Mouse (Mus musculus) thymus, postnatal 10 days (tissue): ENCODE measurements around the gene A930009A15Rik.

ENCODE experiments used
- DNase-seq, 2 experiments: peaks; one replicate each; pipeline ENCODE4 v3.0.0; 2021; ENCODE audit warnings: low spot score in 2 of 2

A930009A15Rik gene

GRCm38 (mm10) chr10:115569712-115570491, at the start of gene A930009A15Rik:
A930009A15Rik (plus strand) TSS chr10:115569986.
- DNase-seq, result no peak

DNA sequence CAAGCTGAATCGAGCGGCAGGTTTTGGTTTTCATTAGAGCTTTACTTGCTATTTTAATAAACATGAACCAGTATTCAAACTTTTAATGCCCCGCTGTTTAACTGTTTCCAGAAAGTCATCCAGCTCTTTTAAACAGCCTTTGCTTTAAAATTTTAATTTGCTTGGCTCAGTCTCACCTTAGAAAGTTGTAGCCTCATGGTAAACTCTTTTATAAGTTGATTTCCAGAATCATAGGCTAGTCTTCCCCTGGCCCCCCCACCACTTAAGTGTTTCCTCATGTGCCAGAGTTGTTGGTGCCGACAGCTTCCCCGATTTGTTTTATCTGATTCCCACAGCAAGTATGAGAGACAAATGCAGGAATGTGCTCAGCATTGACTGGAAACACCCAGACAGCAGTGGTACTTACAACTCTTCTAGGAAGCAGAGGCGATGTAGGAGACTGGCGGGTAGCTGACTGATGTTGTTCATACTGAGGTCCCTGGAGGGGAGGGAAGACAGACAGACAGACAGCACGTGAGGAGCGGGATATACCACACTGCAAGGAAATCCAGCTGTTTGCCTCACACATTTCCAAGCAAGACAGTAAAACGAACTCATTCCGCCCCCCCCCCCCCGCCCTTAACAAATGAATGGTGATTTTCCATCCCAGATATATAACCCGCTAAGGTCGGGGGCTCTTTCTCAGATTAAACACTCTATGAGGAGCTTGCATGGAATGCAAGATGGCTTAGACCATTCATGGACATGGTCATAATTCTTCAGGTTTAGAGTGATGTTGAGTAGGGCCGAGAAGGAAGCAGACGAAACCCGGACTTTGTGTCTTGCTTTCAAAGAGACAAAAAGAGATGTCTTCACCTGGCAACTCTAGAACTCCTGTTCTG, 49.3 kb upstream of the A930009A15Rik start:
- no peak for DNase-seq

GRCm38 (mm10) chr10:115521081-115521451, 48.7 kb upstream of the A930009A15Rik start:
- DNase-seq, result no peak

DNA sequence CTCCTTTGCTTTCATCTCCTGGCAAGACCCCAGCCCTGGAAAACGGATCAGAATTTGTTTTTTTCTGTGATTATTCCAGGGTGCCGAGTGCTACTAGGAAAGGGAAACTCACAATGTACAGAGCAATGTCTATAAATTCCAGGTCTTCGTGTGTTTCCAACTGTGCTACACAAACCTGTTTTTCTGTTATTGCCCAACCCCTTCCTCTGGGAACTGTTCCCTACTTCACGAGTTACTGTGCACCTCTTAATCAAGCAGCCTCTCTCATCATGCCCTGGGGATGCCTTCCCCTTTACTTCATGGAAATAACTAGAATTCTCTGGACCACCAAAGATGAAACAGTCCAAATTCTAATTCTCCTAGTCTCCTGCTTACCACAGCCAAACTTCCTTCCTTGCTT, 40.9 kb upstream of the A930009A15Rik start:
- DNase-seq, result no peak

DNA sequence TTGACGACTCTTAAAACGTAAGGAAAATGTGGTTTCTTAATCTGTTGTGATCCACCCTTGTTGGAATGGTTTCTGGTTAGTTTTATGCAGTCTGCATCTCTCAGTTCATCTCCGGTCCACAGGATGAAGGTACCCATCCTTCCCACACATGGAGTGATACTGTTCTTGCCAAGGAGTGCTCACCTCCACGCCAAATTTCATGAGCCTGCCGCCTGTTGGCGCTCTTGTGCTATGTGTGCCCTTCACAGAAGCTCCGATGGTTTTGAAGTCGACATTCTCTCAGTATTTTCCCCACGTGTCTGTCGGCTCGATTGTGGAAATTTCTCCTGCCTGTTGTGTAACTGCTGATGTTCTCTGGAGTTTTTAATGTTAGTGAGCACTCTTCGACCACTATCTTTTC, 40.0 kb upstream of the A930009A15Rik start:
- DNase-seq, result no peak

- no peak for DNase-seq
Observed at GRCm38 (mm10) chr10:115530746-115531145, 39.0 kb upstream of the A930009A15Rik start.

GRCm38 (mm10) chr10:115542917-115543316, 26.9 kb upstream of the A930009A15Rik start:
- no peak for DNase-seq

DNA sequence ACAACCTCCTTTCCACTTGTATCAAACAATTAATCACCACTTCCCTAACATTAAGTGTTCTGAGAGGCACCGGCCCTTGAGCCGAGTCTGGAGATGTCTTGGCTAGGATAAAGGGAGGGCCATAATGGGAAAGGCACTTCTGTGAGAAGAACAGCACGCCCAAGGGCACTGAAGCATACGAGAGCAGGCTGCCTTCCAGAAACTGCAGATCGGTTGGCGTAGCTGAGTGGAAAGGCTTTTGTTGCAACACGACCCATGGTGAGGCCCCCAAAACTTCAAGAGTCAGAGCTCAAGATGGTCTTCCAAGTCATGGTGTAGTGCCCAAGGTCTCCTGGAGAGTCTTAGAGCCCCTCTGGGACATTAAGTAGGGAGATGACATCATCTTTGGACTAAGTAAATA, 19.5 kb upstream of the A930009A15Rik start:
- no peak for DNase-seq

- DNase-seq, result no peak
Observed at GRCm38 (mm10) chr10:115551069-115551468, 18.7 kb upstream of the A930009A15Rik start.

DNA sequence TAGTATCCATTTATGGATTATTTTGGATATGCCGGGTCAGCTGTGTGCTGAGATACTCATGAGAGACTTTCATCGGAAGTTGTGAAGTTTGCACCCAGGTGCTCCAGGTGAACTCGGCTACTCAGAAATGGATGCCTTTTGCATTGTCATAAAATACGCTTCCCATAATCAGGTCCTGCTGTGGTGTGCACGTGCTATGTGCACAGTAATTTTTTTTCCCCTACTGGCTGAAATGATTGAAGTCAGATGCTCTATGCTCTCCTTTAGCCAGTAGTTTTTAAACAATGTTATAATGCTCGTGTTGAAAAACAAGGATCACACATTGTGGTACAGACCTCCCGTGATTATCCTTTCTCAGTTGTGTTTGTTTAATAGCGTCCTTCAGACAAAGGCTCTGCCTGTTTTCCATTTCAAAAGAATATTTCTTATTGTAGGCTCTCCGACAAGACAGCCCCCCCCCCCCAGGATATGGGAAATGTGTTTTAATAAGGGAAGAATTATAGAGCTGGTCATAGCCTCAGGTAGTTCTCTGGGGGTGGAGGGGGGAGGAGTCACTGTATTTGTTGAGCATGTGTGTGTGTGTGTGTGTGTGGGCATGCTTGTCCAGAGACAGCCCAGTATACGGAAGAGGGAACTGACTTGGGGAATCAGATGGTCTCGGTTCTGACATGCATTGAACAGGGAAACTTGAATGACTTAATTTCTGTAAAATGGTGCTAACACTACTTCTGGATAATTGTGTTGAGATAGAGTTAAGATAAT, 16.3 kb upstream of the A930009A15Rik start:
- DNase-seq, result no peak

DNA sequence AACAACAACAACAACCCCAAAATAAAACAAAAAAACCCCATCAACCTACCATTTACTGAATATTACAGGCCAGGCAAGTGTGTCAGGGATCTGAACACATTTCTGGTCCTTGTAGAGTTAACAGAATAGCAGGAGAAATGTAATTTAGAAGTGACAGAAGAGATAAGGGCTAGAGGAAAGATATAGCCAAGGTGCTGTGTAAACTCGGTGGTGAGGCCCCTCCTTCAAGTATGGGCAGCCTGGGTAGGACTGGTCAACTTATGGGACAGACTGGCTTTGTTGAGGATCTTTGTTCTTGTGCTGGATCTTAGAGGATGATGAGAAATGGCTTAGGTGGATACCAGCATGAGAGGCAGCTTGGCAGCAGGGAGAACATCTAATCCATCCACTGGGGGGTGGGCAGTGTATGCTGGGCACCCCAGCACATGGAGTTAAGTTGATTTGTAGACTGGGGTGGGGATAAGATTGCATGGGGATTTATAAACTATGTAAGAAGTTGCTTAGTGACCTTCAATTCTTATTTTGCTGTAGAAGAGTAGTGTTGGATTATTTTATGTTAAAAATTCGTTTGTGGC, 14.5 kb upstream of the A930009A15Rik start:
- no peak for DNase-seq

DNA sequence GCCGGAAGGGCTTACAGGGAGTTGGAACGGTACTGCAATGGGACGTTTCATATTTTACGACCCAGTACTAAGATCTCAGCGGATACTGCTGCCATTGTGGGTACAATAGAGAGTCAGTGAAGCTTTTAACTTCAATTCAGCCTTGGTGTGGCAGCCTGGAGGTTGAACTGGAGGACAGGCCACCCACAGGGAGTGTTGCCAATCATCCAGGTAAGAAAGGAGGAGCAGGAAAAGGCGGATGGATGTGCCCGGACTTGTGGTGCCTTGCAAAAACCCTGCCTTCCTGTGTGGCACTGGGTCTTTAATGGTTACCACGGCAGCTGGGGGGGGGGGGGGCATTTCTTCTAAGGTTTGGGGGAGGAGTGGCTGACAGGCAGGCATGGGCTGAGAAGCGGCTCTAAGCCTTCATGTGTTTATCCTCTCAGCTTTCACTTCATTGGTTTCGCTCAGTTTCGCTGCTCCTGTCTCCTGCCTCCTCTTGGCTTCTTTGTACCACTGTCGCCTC, 13.0 kb upstream of the A930009A15Rik start:
- DNase-seq, result no peak

DNA sequence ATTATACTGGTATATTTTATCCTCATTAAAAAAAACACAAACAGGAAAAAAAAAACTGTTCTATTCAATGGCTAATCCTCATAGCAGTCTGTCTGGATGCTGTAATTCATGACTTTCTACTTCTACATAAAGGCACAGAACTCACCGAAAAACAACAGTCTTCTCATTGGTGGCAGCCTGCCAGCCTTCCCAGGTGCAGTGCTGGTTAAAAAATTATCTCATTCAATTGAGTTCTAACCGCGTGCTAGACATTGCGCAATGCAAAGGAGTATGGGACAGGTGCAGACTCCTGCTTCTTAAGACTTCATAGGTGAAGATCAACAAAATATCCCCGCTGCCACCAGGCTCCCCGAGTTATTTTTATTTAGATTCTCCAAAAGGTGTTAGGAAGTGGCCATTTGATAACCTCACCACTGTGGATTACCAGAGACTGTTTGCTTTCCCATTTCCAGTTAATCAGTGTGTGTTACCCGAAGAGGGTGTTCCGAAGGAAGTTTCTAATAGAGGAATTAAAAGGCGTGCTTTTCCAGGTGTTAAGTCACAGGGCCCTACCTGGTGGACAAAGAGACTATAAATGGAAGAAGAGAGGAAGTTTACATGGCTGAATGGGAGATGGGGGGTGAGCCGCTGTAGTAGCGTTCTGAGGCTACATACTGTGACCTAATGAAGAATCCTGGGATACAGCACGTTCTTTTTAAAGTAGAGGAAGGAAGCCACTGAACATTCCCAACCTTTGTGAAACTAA, 8.5 kb upstream of the A930009A15Rik start:
- DNase-seq, result no peak

GRCm38 (mm10) chr10:115562911-115563686, 6.7 kb upstream of the A930009A15Rik start:
- DNase-seq, result no peak

- no peak for DNase-seq
Observed at GRCm38 (mm10) chr10:115563961-115564360, 5.8 kb upstream of the A930009A15Rik start.

GRCm38 (mm10) chr10:115570577-115570976, 791 bp downstream of the A930009A15Rik start:
- no peak for DNase-seq

DNA sequence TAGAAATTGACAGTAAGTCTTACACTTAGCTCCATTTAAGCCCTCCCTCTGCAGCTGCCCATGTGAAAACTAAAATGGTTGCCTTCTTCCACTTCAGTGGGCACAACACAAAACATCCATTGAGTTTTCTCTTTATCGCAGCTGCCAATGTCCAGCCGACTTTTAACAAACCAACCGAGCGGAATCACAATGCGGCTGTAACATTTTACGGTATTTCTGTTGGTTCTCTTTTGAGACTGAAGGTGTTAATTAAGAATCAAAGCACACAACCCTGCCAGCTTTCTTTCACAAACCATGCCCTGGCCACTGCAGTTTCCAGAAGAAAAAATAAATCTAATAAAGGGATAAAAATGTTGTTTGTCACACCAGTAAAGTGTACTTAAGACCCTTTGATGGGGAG, 1.5 kb downstream of the A930009A15Rik start:
- no peak for DNase-seq

- DNase-seq, result no peak
Observed at GRCm38 (mm10) chr10:115571734-115572440, 2.1 kb downstream of the A930009A15Rik start.

DNA sequence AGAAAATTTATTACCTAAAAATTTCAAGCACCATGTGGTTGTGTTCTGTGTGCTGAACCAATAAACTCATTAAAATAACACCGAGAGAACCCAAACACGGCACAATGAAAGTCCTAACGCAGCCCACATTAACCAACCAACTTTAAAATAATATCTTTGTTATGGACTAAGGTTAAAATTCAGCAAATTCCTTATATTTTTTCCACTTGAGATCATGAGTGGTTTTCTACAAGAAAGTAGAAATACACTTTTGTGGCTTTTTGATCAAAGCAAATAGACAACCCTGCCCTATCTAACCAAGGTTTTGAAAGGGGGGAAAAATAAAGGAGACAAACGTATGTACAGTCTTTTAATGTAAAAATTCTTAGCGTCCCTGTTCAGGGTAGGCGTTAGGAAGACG, 9.3 kb downstream of the A930009A15Rik start:
- DNase-seq, result no peak
